Mouse (Mus musculus) layer of hippocampus, adult 2 months (tissue): ENCODE measurements at regions not wholly inside any gene's neighbourhood (a gene's known extent, or its start where the extent isn't known, plus 50 kb on each side); places are given as distances from the start of the nearest gene placed in this dataset.

Experiments
- DNase-seq, 2 experiments: peaks; one replicate each; pipeline ENCODE4 v3.0.0; 2022; ENCODE audit warnings: low spot score in 2 of 2
- H3K27ac ChIP-seq: fragments of 200-600 bp; 2 replicates; pipeline ENCODE4 v1.8.1; 2022
- H3K4me3 ChIP-seq: fragments of 200-600 bp; 2 replicates; pipeline ENCODE4 v1.8.1; 2022; ENCODE audit warnings: mild to moderate bottlenecking
- CTCF ChIP-seq: fragments of 200-600 bp; conservative IDR thresholded peaks from 2 replicates; pipeline ENCODE4 v1.8.1; 2022; ENCODE audit warnings: antibody characterized with exemption, mild to moderate bottlenecking, moderate library complexity

DNA sequence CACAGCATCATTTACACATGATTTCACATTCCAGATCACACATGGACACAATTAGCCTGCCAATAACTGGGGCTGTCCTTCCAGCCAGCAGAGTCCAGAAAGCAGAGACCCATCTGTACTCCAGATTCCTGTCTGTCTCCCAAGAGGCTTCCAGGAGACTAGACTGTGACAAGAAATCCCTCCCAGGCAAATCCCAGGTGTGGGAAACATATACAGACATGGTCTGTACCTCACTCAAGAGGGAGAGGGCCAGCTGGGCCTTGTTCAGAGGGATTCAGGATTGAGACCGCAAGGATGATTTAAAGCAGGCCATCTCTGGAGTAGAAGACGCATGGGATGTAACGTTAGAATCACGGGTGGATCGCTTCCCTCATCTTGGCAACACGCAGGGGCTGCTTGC lies 182.7 kb upstream of the Prr30 start:
- Histone ChIP-seq H3K4me3 (no peak overlapping the region), H3K27ac (no peak overlapping the region)
- DNase-seq: no peak
- no peak for TF ChIP-seq CTCF

DNA sequence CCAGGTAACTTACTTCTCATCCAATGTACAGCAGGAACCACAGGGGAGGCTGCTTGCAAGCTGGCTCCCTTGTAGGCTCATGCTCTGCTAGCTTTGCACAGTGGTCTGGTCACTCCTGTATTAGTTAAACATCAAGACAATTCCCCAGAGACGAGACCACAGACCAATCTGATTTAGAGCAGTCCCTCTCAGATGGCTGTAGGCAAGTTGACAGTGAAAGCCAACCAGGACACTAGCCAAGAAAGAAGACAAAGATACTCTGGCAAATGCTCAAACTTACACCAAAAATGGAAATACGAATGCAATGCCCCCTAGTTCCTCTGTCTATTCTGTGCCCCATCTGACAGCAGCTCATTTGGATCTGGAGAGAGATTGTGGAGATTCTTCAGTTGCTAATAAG lies 181.8 kb upstream of the Prr30 start:
- TF ChIP-seq CTCF: no peak
- no peak for DNase-seq

DNA sequence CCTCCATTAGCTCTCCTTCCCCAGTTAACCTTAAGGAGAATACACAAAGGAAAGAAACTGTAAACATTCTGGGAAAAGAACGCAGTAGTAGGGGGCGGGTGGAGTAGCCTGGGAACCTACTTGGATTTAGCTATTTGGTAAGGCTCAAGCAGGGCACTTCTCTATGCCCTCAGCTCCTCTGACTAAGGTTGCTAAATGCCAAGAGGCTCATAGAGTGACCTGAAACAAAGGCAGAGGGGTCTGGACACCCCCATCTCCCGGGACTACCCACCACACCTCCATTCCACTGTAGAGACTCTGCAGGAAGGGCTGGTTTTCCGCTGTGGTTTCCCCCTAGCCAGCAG lies 179.5 kb upstream of the Prr30 start:
- no peak for DNase-seq
- Histone ChIP-seq H3K27ac (no peak overlapping the region), H3K4me3 (peak overlapping the region; percentile 52; the same call in 1 of the 2 replicates)
- TF ChIP-seq CTCF: no peak

More for the DNA sequence above, 181.8 kb upstream of the Prr30 start:
- Histone ChIP-seq H3K4me3 (no peak overlapping the region), H3K27ac (no peak overlapping the region)

DNA sequence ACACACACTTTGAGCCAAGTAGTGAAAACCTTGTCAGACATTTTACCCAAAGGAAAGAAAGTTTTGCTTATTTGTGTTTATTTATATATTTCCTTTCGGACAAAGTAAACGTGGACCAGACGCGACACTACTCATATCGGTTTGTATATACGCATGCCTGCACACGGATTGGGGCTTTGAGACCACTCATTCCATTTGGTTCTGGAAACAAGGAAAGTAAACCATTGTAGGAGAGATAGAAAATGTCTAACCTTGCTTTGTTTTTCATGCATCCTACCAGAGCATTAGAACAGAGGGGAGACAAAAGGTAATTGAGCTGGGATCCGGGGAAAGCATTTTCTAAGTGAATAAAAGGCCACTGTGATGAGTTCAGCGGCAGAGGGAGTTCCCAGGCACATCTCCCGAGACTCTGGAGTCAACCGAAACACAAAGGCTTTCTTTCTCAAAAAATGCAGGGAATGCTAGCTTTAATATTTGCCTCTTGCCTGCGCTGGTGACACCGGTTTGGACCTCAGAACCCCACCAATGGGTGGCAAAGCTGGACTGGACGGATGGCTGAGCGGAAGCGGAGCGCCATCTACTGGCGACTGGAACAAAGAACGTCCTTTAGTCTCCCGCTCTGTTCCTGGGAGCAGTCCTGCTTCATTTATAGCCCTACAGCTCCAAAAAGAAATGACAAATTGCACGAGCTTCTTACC lies 179.0 kb upstream of the Prr30 start:
- Histone ChIP-seq H3K4me3 (peak overlapping the region; percentile 52), H3K27ac (no peak overlapping the region)
- DNase-seq: peak; percentile 66 to 82
- TF ChIP-seq CTCF: peak; percentile 97

DNA sequence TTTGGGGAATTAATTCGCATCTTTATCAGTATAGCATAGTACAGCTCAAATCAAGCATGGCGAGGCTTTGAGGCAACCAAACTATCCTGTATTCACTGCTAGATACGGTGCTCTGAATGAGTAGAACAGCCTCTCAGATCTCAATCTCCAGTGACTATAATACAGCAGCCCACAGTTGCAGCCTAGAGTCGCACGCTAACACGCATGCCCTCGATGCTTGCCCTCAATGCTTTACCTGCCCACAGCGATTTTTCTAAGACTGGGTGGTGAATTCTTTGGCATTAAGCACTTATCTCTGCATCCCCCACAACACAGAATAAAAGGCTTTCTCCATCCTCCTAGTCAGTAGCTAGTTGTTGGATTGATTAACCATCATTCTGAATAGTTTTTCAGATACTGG lies 178.4 kb upstream of the Prr30 start:
- peak overlapping the region; percentile 52; the same call in 1 of the 2 replicates for H3K4me3 ChIP-seq
- TF ChIP-seq CTCF: no peak
- no peak for DNase-seq
- no peak overlapping the region for H3K27ac ChIP-seq

DNA sequence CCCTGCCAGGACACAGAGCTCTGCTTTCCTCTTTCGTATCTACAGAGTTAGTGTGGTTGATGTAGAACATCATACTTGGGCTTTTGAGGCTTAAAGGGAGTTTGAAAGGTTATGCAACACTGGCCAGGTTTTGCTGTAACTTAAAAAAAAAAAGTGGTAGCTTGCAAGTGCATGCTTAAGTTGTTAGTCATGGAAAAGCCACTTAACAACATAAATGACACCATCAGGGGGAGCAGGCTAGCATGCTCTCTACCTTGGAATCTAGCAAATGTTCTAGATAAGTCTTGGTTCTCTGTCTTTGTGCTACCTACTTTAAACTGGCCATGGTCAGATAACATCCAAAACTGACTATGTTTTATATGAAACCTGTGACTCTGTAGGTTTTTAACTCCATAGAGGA lies 176.6 kb upstream of the Prr30 start:
- DNase-seq: no peak
- Histone ChIP-seq H3K27ac (no peak overlapping the region), H3K4me3 (no peak overlapping the region)
- TF ChIP-seq CTCF: no peak

DNA sequence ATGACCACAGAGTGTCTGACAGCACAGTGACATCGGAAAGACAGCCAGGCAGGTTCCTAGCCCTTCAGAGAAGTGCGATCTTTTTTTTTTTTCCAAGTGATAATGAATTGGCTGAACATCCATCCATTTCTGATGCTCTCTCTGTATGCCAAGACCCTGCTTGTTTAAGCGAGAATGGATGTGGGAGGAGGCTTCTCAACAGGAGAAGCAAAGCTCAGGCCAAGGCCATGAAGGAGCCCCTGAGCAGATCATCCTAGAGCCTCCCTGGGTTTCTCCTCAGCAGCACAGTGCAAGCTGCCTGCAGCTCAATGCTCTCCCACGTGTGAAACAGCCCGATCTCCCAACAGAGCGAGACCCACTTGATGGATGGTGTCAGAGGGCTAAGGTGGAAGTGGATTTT lies 175.7 kb upstream of the Prr30 start:
- TF ChIP-seq CTCF: no peak
- no peak overlapping the region for H3K4me3 ChIP-seq
- H3K27ac ChIP-seq: no peak overlapping the region
- DNase-seq: no peak

DNA sequence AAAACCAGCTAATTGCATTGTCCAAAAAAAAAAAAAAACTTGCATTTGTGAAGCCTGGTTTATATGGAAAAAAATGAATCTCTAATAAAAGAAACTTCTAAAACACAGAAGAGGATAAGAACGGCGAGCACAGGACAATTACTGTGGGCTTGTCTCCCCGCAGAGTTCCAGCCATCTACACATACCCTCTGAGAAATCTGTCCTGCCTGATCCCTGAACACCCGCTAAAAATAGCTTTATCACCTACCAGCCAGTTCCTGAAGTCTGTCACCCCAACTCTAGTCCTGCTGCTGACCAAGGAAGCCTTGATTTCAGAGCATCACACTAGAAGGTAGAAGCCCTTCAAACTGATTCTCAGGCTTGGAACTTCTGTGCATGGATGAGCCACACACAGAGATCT lies 173.7 kb upstream of the Prr30 start:
- no peak for TF ChIP-seq CTCF
- H3K4me3 ChIP-seq: no peak overlapping the region
- H3K27ac ChIP-seq: no peak overlapping the region

DNA sequence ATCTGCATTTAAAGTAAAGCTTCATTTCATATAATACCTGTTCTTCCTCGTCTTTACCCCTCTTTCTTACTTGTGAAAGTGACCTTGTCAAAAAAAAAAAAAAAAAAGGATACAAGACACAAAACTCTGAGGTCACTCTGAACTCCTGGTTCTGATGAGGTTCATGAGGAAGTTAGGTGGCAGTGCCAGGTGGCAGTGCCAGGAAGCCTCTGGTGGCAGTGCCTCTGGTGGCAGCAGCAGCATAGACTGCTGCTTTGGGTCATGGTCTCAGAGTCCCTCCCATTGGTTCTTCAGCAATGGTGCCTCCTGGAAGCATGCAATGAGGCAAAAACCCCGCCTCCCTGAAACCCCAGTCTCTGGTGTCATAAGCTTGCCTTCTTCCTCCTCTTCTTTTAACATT lies 159.7 kb upstream of the Prr30 start:
- TF ChIP-seq CTCF: no peak
- H3K27ac ChIP-seq: no peak overlapping the region
- no peak for DNase-seq
- H3K4me3 ChIP-seq: no peak overlapping the region

More for the DNA sequence above, 173.7 kb upstream of the Prr30 start:
- no peak for DNase-seq

DNA sequence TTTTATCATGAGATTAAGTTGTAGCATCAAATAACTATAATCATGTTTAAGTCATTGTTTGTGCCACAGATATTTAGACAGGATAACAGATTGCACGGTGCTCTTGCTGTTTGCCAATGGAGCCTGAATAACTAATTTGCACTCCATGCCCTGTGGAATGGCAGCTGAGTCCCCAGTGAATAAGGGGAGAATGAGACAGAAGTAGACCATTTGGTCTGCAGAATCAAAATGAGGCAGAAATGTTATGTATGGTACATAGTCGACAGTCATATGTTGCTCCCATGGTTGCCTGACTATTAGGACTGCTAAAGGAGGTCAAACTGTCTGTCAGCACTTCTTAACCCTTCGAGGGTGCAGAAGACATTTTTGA lies 152.9 kb upstream of the Prr30 start:
- DNase-seq: no peak
- H3K27ac ChIP-seq: peak overlapping the region; percentile 56
- no peak for TF ChIP-seq CTCF
- H3K4me3 ChIP-seq: no peak overlapping the region

DNA sequence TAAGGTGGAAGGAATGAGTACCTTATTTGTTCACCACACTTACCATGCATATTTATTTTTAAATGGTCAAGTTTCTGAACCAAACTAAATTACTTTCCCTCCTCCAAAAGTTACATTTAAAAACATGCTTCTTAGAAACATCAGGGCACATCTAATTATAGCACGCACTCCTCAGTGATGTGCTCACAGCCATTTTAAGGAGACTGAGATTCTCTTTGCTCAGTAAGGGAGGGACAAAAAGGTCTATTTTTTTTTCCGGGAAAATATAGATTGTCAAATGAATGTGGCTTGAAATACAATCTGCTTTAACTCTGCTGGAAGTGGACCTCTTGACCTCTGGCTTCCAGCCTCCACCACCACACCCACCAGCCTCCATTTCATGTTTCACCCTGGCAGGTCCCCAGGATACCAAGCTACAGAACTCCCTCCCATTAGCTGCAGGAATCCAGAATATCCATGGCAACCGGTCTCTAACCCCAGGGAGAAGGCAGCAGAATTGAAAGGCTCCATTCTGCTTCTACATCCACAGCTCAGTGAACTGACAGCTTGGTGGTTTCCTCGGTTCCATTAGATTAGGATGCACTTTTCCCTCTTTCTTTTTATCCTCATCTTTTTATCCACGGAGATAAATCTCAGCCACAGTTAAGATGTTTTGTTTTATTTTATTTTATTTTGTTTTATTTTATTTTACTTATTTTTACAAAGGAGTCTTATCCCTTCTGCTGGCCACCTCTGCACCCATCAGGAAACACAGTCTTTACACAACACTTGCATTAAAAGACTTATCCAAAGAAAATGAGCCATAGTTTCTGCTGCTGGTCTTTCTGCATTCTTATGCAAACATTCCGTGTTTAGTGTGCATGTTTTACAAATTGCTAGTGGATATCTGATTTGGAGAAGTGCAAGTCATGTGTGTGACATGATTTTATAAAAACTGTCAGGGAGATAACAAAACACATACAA lies 152.2 kb upstream of the Prr30 start:
- Histone ChIP-seq H3K4me3 (no peak overlapping the region), H3K27ac (peak overlapping the region; percentile 56)
- peak; percentile 34 to 44 for DNase-seq
- TF ChIP-seq CTCF: no peak

DNA sequence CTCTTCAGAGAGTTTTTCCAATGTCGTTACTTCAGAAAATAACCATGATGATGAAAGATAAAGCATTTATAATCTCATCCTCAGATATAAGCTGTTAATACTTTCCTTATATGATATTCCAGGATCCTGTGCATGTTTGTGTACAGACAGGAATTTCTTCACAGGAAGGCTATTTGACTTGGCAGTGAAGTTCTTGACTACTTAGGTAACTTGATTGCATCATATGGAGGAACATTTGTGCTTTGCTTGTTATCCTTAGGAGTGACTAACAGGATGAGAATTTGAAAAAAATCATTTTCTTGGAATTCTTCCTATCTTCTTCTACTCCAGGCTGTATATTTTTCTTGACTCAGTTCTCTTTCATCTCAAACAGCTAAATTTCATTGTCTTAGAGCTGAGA lies 140.2 kb upstream of the Prr30 start:
- TF ChIP-seq CTCF: no peak
- no peak overlapping the region for H3K27ac ChIP-seq
- no peak overlapping the region for H3K4me3 ChIP-seq
- no peak for DNase-seq

DNA sequence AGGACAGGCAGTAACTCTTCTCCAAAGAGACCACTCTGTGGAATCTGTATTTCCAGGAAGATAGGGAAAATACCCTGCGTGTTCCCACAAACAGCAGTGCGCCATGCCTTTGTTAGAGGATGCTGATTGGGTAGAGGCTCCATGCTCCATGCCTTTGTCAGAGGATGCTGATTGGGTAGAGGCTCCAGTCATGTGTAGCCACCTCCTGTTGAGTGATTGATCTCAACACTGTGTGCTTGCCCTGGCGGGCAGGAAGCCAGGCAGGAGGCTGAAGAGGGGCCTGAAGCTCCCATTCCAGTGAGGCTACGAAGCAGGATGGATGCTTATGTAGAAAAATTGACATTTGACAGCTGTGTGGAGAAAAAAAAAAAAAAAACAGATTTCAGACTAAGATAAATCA lies 131.9 kb upstream of the Prr30 start:
- DNase-seq: no peak
- Histone ChIP-seq H3K27ac (no peak overlapping the region), H3K4me3 (no peak overlapping the region)
- TF ChIP-seq CTCF: no peak; the same call in 1 of the 2 replicates

DNA sequence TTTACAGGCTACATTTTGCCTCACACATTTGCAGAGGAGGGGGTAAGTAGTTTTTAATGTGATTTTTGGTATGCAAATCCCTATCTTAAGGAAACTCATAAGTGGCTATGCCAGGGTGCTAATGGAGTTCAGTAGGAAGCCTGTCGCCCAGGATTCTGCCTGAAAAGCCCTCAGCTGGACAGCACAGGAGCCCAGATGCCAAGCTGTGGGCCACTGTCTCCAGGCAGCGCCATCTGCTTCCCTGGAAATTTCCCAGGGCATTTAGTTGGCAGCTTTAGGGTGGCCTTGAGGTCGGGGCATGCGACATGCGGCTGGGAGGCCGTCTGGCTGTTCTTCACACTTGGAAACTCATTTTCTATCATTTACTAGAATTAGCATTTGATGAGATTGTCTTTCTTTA lies 127.3 kb upstream of the Prr30 start:
- DNase-seq: peak in 1 of 2 experiments; percentile 5
- no peak overlapping the region for H3K27ac ChIP-seq
- TF ChIP-seq CTCF: no peak
- H3K4me3 ChIP-seq: no peak overlapping the region
